Mouse (Mus musculus) MEL (cell line): ENCODE data around the gene Ehbp1. TPM values are rescaled to one million over a fixed set of nuclear protein-coding genes. Genes with fewer than 3 reads are reported as not detected.

Experiments
- DNase-seq: peaks from one replicate; pipeline ENCODE4 v3.0.0; 2011; ENCODE audit warnings: low read depth, low spot score
- H3K27ac ChIP-seq: 2 replicates; pipeline ENCODE4 v1.5.1; 2012; ENCODE audit warnings: low read depth, mild to moderate bottlenecking, control low read depth, low read length, moderate library complexity; ENCODE audit not compliant: control insufficient read depth
- H3K27me3 ChIP-seq, 2 experiments: fragments of 150-350 bp in 1 of 2; sonication (generic) in 1 of 2; 2 replicates each; pipeline ENCODE4 v1.6.1; 2012; ENCODE audit warnings: low read length in 2 of 2, mild to moderate bottlenecking in 2 of 2, improper control_type of control experiment in 1 of 2, moderate library complexity in 1 of 2; ENCODE audit not compliant: insufficient read depth in 2 of 2, control insufficient read depth in 1 of 2
- H3K36me3 ChIP-seq, 2 experiments: 2 replicates each; pipeline ENCODE4 v1.6.1; 2012 to 2014; ENCODE audit warnings: low read length in 2 of 2, improper control_type of control experiment in 1 of 2, inconsistent platforms in 1 of 2, mild to moderate bottlenecking in 1 of 2; ENCODE audit not compliant: insufficient read depth in 2 of 2, control insufficient read depth in 1 of 2
- H3K4me1 ChIP-seq, 2 experiments: fragments of 150-350 bp in 1 of 2; sonication (generic) in 1 of 2; 2 replicates each; pipeline ENCODE4 v1.6.1; 2012; ENCODE audit warnings: low read length in 2 of 2, improper control_type of control experiment in 1 of 2, mild to moderate bottlenecking in 1 of 2; ENCODE audit not compliant: insufficient read depth in 2 of 2, control insufficient read depth in 1 of 2
- H3K4me3 ChIP-seq, 2 experiments: fragments of 150-350 bp in 1 of 2; sonication (generic) in 1 of 2; 2 replicates each; pipeline ENCODE4 v1.5.1; 2012; ENCODE audit warnings: low read depth in 2 of 2, low read length in 2 of 2, mild to moderate bottlenecking in 2 of 2, moderate library complexity in 2 of 2, control low read depth in 1 of 2, improper control_type of control experiment in 1 of 2; ENCODE audit not compliant: control insufficient read depth in 1 of 2, insufficient read depth in 1 of 2
- H3K79me2 ChIP-seq: 2 replicates; pipeline ENCODE4 v1.6.1; 2012; ENCODE audit warnings: mild to moderate bottlenecking, low read length, moderate library complexity; ENCODE audit not compliant: control insufficient read depth, poor library complexity, insufficient read depth
- H3K9ac ChIP-seq: 2 replicates; pipeline ENCODE4 v1.6.1; 2012; ENCODE audit warnings: low read depth, mild to moderate bottlenecking, control low read depth, low read length, moderate library complexity; ENCODE audit not compliant: control insufficient read depth, poor library complexity, severe bottlenecking
- H3K9me3 ChIP-seq: fragments of 150-350 bp; sonication (generic); replicated peaks from 2 replicates; pipeline ENCODE4 v1.6.1; 2012; ENCODE audit warnings: mild to moderate bottlenecking, low read length, improper control_type of control experiment, moderate library complexity; ENCODE audit not compliant: insufficient read depth
- BHLHE40 ChIP-seq: IDR thresholded peaks from 2 replicates; pipeline ENCODE4 v1.6.1; 2012; ENCODE audit warnings: low read depth, mild to moderate bottlenecking, inconsistent platforms, low read length, improper control_type of control experiment, borderline replicate concordance
- ETS1 ChIP-seq: IDR thresholded peaks from 2 replicates; pipeline ENCODE4 v1.6.1; 2012; ENCODE audit warnings: low read depth, mild to moderate bottlenecking, inconsistent platforms, low read length, improper control_type of control experiment, moderate library complexity
- GATA1 ChIP-seq: IDR thresholded peaks from 2 replicates; pipeline ENCODE4 v1.6.1; 2011; ENCODE audit warnings: low read depth, low read length, improper control_type of control experiment
- MXI1 ChIP-seq: IDR thresholded peaks from 2 replicates; pipeline ENCODE4 v1.6.1; 2011; ENCODE audit warnings: mild to moderate bottlenecking, low read depth, low read length, improper control_type of control experiment
- MYB ChIP-seq: IDR thresholded peaks from 2 replicates; pipeline ENCODE4 v1.6.1; 2011; ENCODE audit warnings: mild to moderate bottlenecking, low read depth, low read length, improper control_type of control experiment
- POLR2AphosphoS2 ChIP-seq: IDR thresholded peaks from 2 replicates; pipeline ENCODE4 v1.6.1; 2011; ENCODE audit warnings: low read length, improper control_type of control experiment
- RAD21 ChIP-seq: IDR thresholded peaks from 2 replicates; pipeline ENCODE4 v1.6.1; 2011; ENCODE audit warnings: mild to moderate bottlenecking, low read depth, low read length, improper control_type of control experiment
- SMC3 ChIP-seq: IDR thresholded peaks from 2 replicates; pipeline ENCODE4 v1.6.1; 2011; ENCODE audit warnings: low read depth, low read length, improper control_type of control experiment
- TBP ChIP-seq: IDR thresholded peaks from 2 replicates; pipeline ENCODE4 v1.8.0; 2011; ENCODE audit warnings: low read depth, low read length, improper control_type of control experiment
- TCF12 ChIP-seq: IDR thresholded peaks from 2 replicates; pipeline ENCODE4 v1.6.1; 2014; ENCODE audit warnings: low read depth, mild to moderate bottlenecking, inconsistent platforms, low read length, improper control_type of control experiment, moderate library complexity
- USF1 ChIP-seq: IDR thresholded peaks from 2 replicates; pipeline ENCODE4 v1.6.1; 2014; ENCODE audit warnings: low read depth, mild to moderate bottlenecking, inconsistent platforms, low read length, improper control_type of control experiment, moderate library complexity
- USF2 ChIP-seq, 2 experiments: IDR thresholded peaks; 2 replicates each; pipeline ENCODE4 v1.6.1; 2011 to 2012; ENCODE audit warnings: improper control_type of control experiment in 2 of 2, low read length in 2 of 2, borderline replicate concordance in 1 of 2, inconsistent platforms in 1 of 2, low read depth in 1 of 2, mild to moderate bottlenecking in 1 of 2; ENCODE audit not compliant: insufficient read depth in 1 of 2
- ZC3H11A ChIP-seq: IDR thresholded peaks from 2 replicates; pipeline ENCODE4 v1.6.1; 2012; ENCODE audit warnings: low read depth, mild to moderate bottlenecking, inconsistent platforms, low read length, improper control_type of control experiment
- ZKSCAN1 ChIP-seq: IDR thresholded peaks from 2 replicates; pipeline ENCODE4 v1.6.1; 2012; ENCODE audit warnings: low read depth, mild to moderate bottlenecking, inconsistent platforms, low read length, improper control_type of control experiment, moderate library complexity
- ZNF384 ChIP-seq: IDR thresholded peaks from 2 replicates; pipeline ENCODE4 v1.6.1; 2012; ENCODE audit warnings: low read depth, mild to moderate bottlenecking, inconsistent platforms, low read length, improper control_type of control experiment
- polyA plus RNA-seq, 2 experiments: library from polyadenylated mRNA; stranded (reverse) in 1 of 2; unstranded in 1 of 2; fragments of >175 nt in 1 of 2; fragments of >200 nt in 1 of 2; gene quantifications; 2 replicates each; pipeline versions ENCODE4 v1.2.1 to v1.2.4; 2012; ENCODE audit warnings: low replicate concordance in 2 of 2, low read depth in 1 of 2; ENCODE audit not compliant: insufficient read length in 2 of 2, insufficient read depth in 1 of 2, missing spikeins in 1 of 2
- total RNA-seq: library from RNA; depleted of rRNA; stranded (reverse); fragments of 300-350 nt; gene quantifications from 2 replicates; pipeline ENCODE4 v1.2.3, GENCODE M21; 2012

Ehbp1 gene
- total and polyA plus RNA-seq, 3 experiments, result 3.6 to 3.7 TPM; not detected in 1

GRCm38 (mm10) chr11:21992761-21993596 lies 349.1 kb downstream of the Ehbp1 start:
- TF ChIP-seq SMC3, result no peak
- no peak for TF ChIP-seq POLR2AphosphoS2
- no peak for TF ChIP-seq MYB
- no peak for TF ChIP-seq ZKSCAN1
- no peak for TF ChIP-seq GATA1
- no peak for TF ChIP-seq ETS1
- TF ChIP-seq USF2 (IDR thresholded peaks at IDR 0.05; ENCODE audit: borderline replicate concordance in 1 of 2, insufficient read depth in 1 of 2, low read depth in 1 of 2, low read length in 2 of 2), result no peak
- no peak for TF ChIP-seq TCF12
- no peak for TF ChIP-seq MXI1
- no peak for TF ChIP-seq RAD21
- no peak for TF ChIP-seq ZNF384
- TF ChIP-seq USF1, result no peak
- no peak for TF ChIP-seq BHLHE40
- TF ChIP-seq TBP, result no peak
- TF ChIP-seq, all 39 proteins: peak for 0
- Histone ChIP-seq H3K36me3 (no peaks in the 10 kb centered on the region), H3K4me3 (no peak overlapping the region), H3K4me1 (no peaks in the 10 kb centered on the region), H3K9ac (no peak overlapping the region), H3K27me3 (no peaks in the 10 kb centered on the region; a peak in 1 of 4 replicates), H3K27ac (no peak overlapping the region), H3K9me3 (no peaks in the 10 kb centered on the region), H3K79me2 (no peaks in the 10 kb centered on the region)
- no peak for DNase-seq

- no peak for TF ChIP-seq GATA1
- TF ChIP-seq ZC3H11A, result no peak
- TF ChIP-seq ZKSCAN1, result no peak
- H3K9ac ChIP-seq, result no peak overlapping the region
- no peaks in the 10 kb centered on the region for H3K36me3 ChIP-seq
- H3K9me3 ChIP-seq, result no peaks in the 10 kb centered on the region
- DNase-seq, result no peak
- H3K27ac ChIP-seq, result no peak overlapping the region
- H3K79me2 ChIP-seq, result no peaks in the 10 kb centered on the region
- H3K4me1 ChIP-seq, result no peaks in the 10 kb centered on the region
- H3K4me3 ChIP-seq, result no peak overlapping the region
- H3K27me3 ChIP-seq, result peaks cover 0 to 13% of the 10 kb centered on the region in 2 experiments; a peak in 2 of 4 replicates
Observed at GRCm38 (mm10) chr11:21988398-21988946, 353.6 kb downstream of the Ehbp1 start.
